Mouse (Mus musculus) midbrain, embryonic 10.5 days (tissue): ENCODE data around the gene Lrrc31. TPM values are rescaled to one million over a fixed set of nuclear protein-coding genes. Genes with fewer than 3 reads are reported as not detected.

Experiments
- DNase-seq: peaks from one replicate; pipeline ENCODE4 v3.0.0-alpha.2; 2017; ENCODE audit warnings: low spot score
- H3K27ac ChIP-seq: fragments of 300-500 bp; sonication (generic); replicated peaks from 2 replicates; pipeline ENCODE4 v1.5.1; 2016; ENCODE audit warnings: mild to moderate bottlenecking
- H3K27me3 ChIP-seq: fragments of 300-500 bp; sonication (generic); 2 replicates; pipeline ENCODE4 v1.6.1; 2016; ENCODE audit warnings: low read depth, mild to moderate bottlenecking; ENCODE audit not compliant: poor library complexity, severe bottlenecking
- H3K36me3 ChIP-seq: fragments of 300-500 bp; sonication (generic); 2 replicates; pipeline ENCODE4 v1.6.1; 2016; ENCODE audit warnings: mild to moderate bottlenecking, moderate library complexity
- H3K4me1 ChIP-seq: fragments of 300-500 bp; sonication (generic); 2 replicates; pipeline ENCODE4 v1.6.1; 2016
- H3K4me3 ChIP-seq: fragments of 300-500 bp; sonication (generic); 2 replicates; pipeline ENCODE4 v1.5.1; 2016; ENCODE audit warnings: mild to moderate bottlenecking, moderate library complexity
- H3K9me3 ChIP-seq: fragments of 300-500 bp; sonication (generic); replicated peaks from 2 replicates; pipeline ENCODE4 v1.6.1; 2016; ENCODE audit warnings: mild to moderate bottlenecking
- WGBS: fragments of 180-500 bp; shearing (Covaris S2); methylation state at CpG from one replicate; pipeline ENCODE4 v1.1.7; 2016; 5-methylcytosine and 5-hydroxymethylcytosine counted together
- polyA plus RNA-seq: library from polyadenylated mRNA; unstranded; fragments of >200 nt; fragmentation: Nextera tagmentation; extraction: Ambion mirVana; gene quantifications from 2 replicates; pipeline ENCODE4 v1.2.1, GENCODE M21; 2016

The Lrrc31 gene
- polyA plus RNA-seq, 1 experiment from 2014 or later: not detected

- Histone ChIP-seq H3K4me3 (no peak overlapping the region), H3K36me3 (no peaks in the 10 kb centered on the region), H3K9me3 (no peaks in the 10 kb centered on the region), H3K27ac (no peak overlapping the region), H3K27me3 (no peaks in the 10 kb centered on the region), H3K4me1 (no peaks in the 10 kb centered on the region)
- DNase-seq: no peak
- 77% methylated on average over 4 of the region's 4 CpGs for WGBS
These were observed 22.4 kb upstream of the Lrrc31 start for GRCm38 (mm10) chr3:30722036-30722435.

- DNase-seq: no peak
- WGBS: 93% methylated on average over 3 of the region's 3 CpGs
- H3K27me3 ChIP-seq: no peaks in the 10 kb centered on the region
- no peak overlapping the region for H3K4me3 ChIP-seq
- no peaks in the 10 kb centered on the region for H3K9me3 ChIP-seq
- H3K36me3 ChIP-seq: no peaks in the 10 kb centered on the region
- H3K27ac ChIP-seq: no peak overlapping the region
- H3K4me1 ChIP-seq: no peaks in the 10 kb centered on the region
These were observed 19.0 kb upstream of the Lrrc31 start for GRCm38 (mm10) chr3:30718649-30719048.

- no peaks in the 10 kb centered on the region for H3K4me1 ChIP-seq
- no peaks in the 10 kb centered on the region for H3K36me3 ChIP-seq
- no peaks in the 10 kb centered on the region for H3K9me3 ChIP-seq
- WGBS: 94% methylated on average over 1 of the region's 1 CpGs
- H3K4me3 ChIP-seq: no peak overlapping the region
- no peaks in the 10 kb centered on the region for H3K27me3 ChIP-seq
- DNase-seq: no peak
- H3K27ac ChIP-seq: no peak overlapping the region
These were observed 13.7 kb upstream of the Lrrc31 start for GRCm38 (mm10) chr3:30713334-30713733.

- Histone ChIP-seq H3K4me1 (no peaks in the 10 kb centered on the region), H3K9me3 (no peaks in the 10 kb centered on the region), H3K4me3 (no peak overlapping the region), H3K27ac (no peak overlapping the region), H3K27me3 (no peaks in the 10 kb centered on the region), H3K36me3 (no peaks in the 10 kb centered on the region)
- WGBS: 87% methylated on average over 6 of the region's 6 CpGs
- DNase-seq: no peak
These were observed 10.5 kb upstream of the Lrrc31 start for GRCm38 (mm10) chr3:30710191-30710590.

- WGBS: 81% methylated on average over 4 of the region's 4 CpGs
- Histone ChIP-seq H3K4me3 (no peak overlapping the region), H3K4me1 (no peaks in the 10 kb centered on the region), H3K9me3 (no peaks in the 10 kb centered on the region), H3K27me3 (no peaks in the 10 kb centered on the region), H3K27ac (no peak overlapping the region), H3K36me3 (no peaks in the 10 kb centered on the region)
- no peak for DNase-seq
These were observed 7.1 kb upstream of the Lrrc31 start for GRCm38 (mm10) chr3:30706614-30707276.

- WGBS: 91% methylated on average over 3 of the region's 3 CpGs
- Histone ChIP-seq H3K27me3 (no peaks in the 10 kb centered on the region), H3K4me1 (no peaks in the 10 kb centered on the region), H3K36me3 (no peaks in the 10 kb centered on the region), H3K9me3 (no peaks in the 10 kb centered on the region), H3K27ac (no peak overlapping the region), H3K4me3 (no peak overlapping the region)
- DNase-seq: no peak
These were observed 6.3 kb upstream of the Lrrc31 start for GRCm38 (mm10) chr3:30705977-30706376.

- Histone ChIP-seq H3K36me3 (no peaks in the 10 kb centered on the region), H3K4me1 (no peaks in the 10 kb centered on the region), H3K27me3 (no peaks in the 10 kb centered on the region), H3K9me3 (no peaks in the 10 kb centered on the region), H3K4me3 (no peak overlapping the region), H3K27ac (no peak overlapping the region)
- WGBS: 82% methylated on average over 4 of the region's 4 CpGs
- no peak for DNase-seq
These were observed 1.8 kb downstream of the Lrrc31 start for GRCm38 (mm10) chr3:30697891-30698290.

GRCm38 (mm10) chr3:30696346-30696745 is 3.3 kb downstream of the Lrrc31 start:
- no peak overlapping the region for H3K27ac ChIP-seq
- no peak overlapping the region for H3K4me3 ChIP-seq
- peak; percentile 51 for DNase-seq
- H3K36me3 ChIP-seq: no peaks in the 10 kb centered on the region
- H3K9me3 ChIP-seq: no peaks in the 10 kb centered on the region
- 19% methylated on average over 2 of the region's 2 CpGs for WGBS
- no peaks in the 10 kb centered on the region for H3K27me3 ChIP-seq
- no peaks in the 10 kb centered on the region for H3K4me1 ChIP-seq

GRCm38 (mm10) chr3:30695661-30696060 is 4.0 kb downstream of the Lrrc31 start:
- Histone ChIP-seq H3K27ac (no peak overlapping the region), H3K9me3 (no peaks in the 10 kb centered on the region), H3K4me3 (no peak overlapping the region), H3K4me1 (no peaks in the 10 kb centered on the region), H3K27me3 (no peaks in the 10 kb centered on the region), H3K36me3 (no peaks in the 10 kb centered on the region)
- 93% methylated on average over 2 of the region's 2 CpGs for WGBS
- DNase-seq: no peak

- H3K27ac ChIP-seq: no peak overlapping the region
- H3K4me1 ChIP-seq: no peaks in the 10 kb centered on the region
- no peaks in the 10 kb centered on the region for H3K27me3 ChIP-seq
- no peak overlapping the region for H3K4me3 ChIP-seq
- H3K9me3 ChIP-seq: no peaks in the 10 kb centered on the region
- WGBS: 73% methylated on average over 7 of the region's 7 CpGs
- DNase-seq: no peak
- no peaks in the 10 kb centered on the region for H3K36me3 ChIP-seq
These were observed 8.7 kb downstream of the Lrrc31 start for GRCm38 (mm10) chr3:30690976-30691375.

GRCm38 (mm10) chr3:30687216-30687615 is 12.4 kb downstream of the Lrrc31 start:
- WGBS: 79% methylated on average over 3 of the region's 3 CpGs
- Histone ChIP-seq H3K27ac (no peak overlapping the region), H3K4me1 (no peaks in the 10 kb centered on the region), H3K4me3 (no peak overlapping the region), H3K36me3 (no peaks in the 10 kb centered on the region), H3K27me3 (no peaks in the 10 kb centered on the region), H3K9me3 (no peaks in the 10 kb centered on the region)
- no peak for DNase-seq

- DNase-seq: no peak
- Histone ChIP-seq H3K36me3 (no peaks in the 10 kb centered on the region), H3K27me3 (no peaks in the 10 kb centered on the region), H3K4me3 (no peak overlapping the region), H3K4me1 (no peaks in the 10 kb centered on the region), H3K27ac (no peak overlapping the region), H3K9me3 (no peaks in the 10 kb centered on the region)
- WGBS: 91% methylated on average over 6 of the region's 6 CpGs
These were observed 16.5 kb downstream of the Lrrc31 start for GRCm38 (mm10) chr3:30683190-30683589.

- Histone ChIP-seq H3K27ac (no peak overlapping the region), H3K4me1 (no peaks in the 10 kb centered on the region)
- WGBS: 86% methylated on average over 9 of the region's 9 CpGs
These were observed 41.2 kb downstream of the Lrrc31 start for GRCm38 (mm10) chr3:30658486-30658885.

GRCm38 (mm10) chr3:30655937-30656336 is 43.7 kb downstream of the Lrrc31 start:
- 87% methylated on average over 5 of the region's 5 CpGs for WGBS

More at GRCm38 (mm10) chr3:30658486-30658885, 41.2 kb downstream of the Lrrc31 start:
- no peak overlapping the region for H3K4me3 ChIP-seq
- DNase-seq: no peak
- H3K27me3 ChIP-seq: no peaks in the 10 kb centered on the region
- H3K36me3 ChIP-seq: no peaks in the 10 kb centered on the region
- H3K9me3 ChIP-seq: no peaks in the 10 kb centered on the region

More at GRCm38 (mm10) chr3:30655937-30656336, 43.7 kb downstream of the Lrrc31 start:
- Histone ChIP-seq H3K4me1 (no peaks in the 10 kb centered on the region), H3K4me3 (no peak overlapping the region), H3K9me3 (no peaks in the 10 kb centered on the region), H3K27ac (no peak overlapping the region), H3K27me3 (peaks cover 8% of the 10 kb centered on the region), H3K36me3 (no peaks in the 10 kb centered on the region)
- DNase-seq: no peak
